Mouse (Mus musculus) midbrain, embryonic 12.5 days (tissue): ENCODE measurements around the gene Aire. TPM values are rescaled to one million over a fixed set of nuclear protein-coding genes. Genes with fewer than 3 reads are reported as not detected.

Source experiments
- ATAC-seq: fragments of 200-750 bp; cut with Nextera tagmentation; 2 replicates; pipeline ENCODE4 v1.8.0; 2017; ENCODE audit warnings: low read depth, moderate TSS enrichment, moderate library complexity; ENCODE audit not compliant: low FRiP score
- H3K27ac ChIP-seq: fragments of 300-500 bp; sonication (generic); replicated peaks from 2 replicates; pipeline ENCODE4 v1.5.1; 2016; ENCODE audit warnings: mild to moderate bottlenecking
- H3K27me3 ChIP-seq: fragments of 300-500 bp; sonication (generic); 2 replicates; pipeline ENCODE4 v1.6.1; 2016; ENCODE audit warnings: mild to moderate bottlenecking
- H3K36me3 ChIP-seq: fragments of 300-500 bp; sonication (generic); 2 replicates; pipeline ENCODE4 v1.6.1; 2016
- H3K4me1 ChIP-seq: fragments of 300-500 bp; sonication (generic); 2 replicates; pipeline ENCODE4 v1.6.1; 2016
- H3K4me2 ChIP-seq: fragments of 300-500 bp; sonication (generic); replicated peaks from 2 replicates; pipeline ENCODE4 v1.6.1; 2016; ENCODE audit warnings: mild to moderate bottlenecking, moderate library complexity
- H3K4me3 ChIP-seq: fragments of 300-500 bp; sonication (generic); 2 replicates; pipeline ENCODE4 v1.5.1; 2016; ENCODE audit warnings: mild to moderate bottlenecking
- H3K9ac ChIP-seq: fragments of 300-500 bp; sonication (generic); replicated peaks from 2 replicates; pipeline ENCODE4 v1.6.1; 2016; ENCODE audit warnings: mild to moderate bottlenecking, moderate library complexity
- H3K9me3 ChIP-seq: fragments of 300-500 bp; sonication (generic); 2 replicates; pipeline ENCODE4 v1.6.1; 2016; ENCODE audit warnings: mild to moderate bottlenecking
- WGBS: fragments of 180-500 bp; shearing (Covaris S2); methylation state at CpG from one replicate; pipeline ENCODE4 v1.1.7; 2016; 5-methylcytosine and 5-hydroxymethylcytosine counted together
- polyA plus RNA-seq: library from polyadenylated mRNA; unstranded; fragments of >200 nt; fragmentation: Nextera tagmentation; extraction: Ambion mirVana; gene quantifications from 2 replicates; pipeline ENCODE4 v1.2.1, GENCODE M21; 2016

Gene Aire
- polyA plus RNA-seq, 1 experiment from 2014 or later = 0.17 TPM

GRCm38 (mm10) chr10:78077862-78078261, 34.5 kb upstream of the Aire start:
- no peak overlapping the region for H3K4me2 ChIP-seq
- no peaks in the 10 kb centered on the region for H3K4me1 ChIP-seq
- H3K27me3 ChIP-seq = no peaks in the 10 kb centered on the region
- 84% methylated on average over 9 of the region's 9 CpGs for WGBS
- no peaks in the 10 kb centered on the region for H3K9me3 ChIP-seq
- H3K36me3 ChIP-seq = no peaks in the 10 kb centered on the region
- H3K4me3 ChIP-seq = no peak overlapping the region
- no peak overlapping the region for H3K27ac ChIP-seq
- no peak overlapping the region for H3K9ac ChIP-seq
- ATAC-seq = no peak

- no peak for ATAC-seq
- H3K36me3 ChIP-seq = no peaks in the 10 kb centered on the region
- no peak overlapping the region for H3K9ac ChIP-seq
- H3K27me3 ChIP-seq = peaks cover 12% of the 10 kb centered on the region
- no peaks in the 10 kb centered on the region for H3K4me1 ChIP-seq
- WGBS = 86% methylated on average over 11 of the region's 11 CpGs
- no peak overlapping the region for H3K4me2 ChIP-seq
- no peak overlapping the region for H3K4me3 ChIP-seq
- H3K27ac ChIP-seq = no peak overlapping the region
- H3K9me3 ChIP-seq = no peaks in the 10 kb centered on the region
These were observed 31.6 kb upstream of the Aire start for GRCm38 (mm10) chr10:78074977-78075376.

- 68% methylated on average over 4 of the region's 4 CpGs for WGBS
- Histone ChIP-seq H3K4me1 (peaks cover 6% of the 10 kb centered on the region; the same call in 1 of the 2 replicates), H3K36me3 (no peaks in the 10 kb centered on the region), H3K27ac (no peak overlapping the region), H3K27me3 (peaks cover 19% of the 10 kb centered on the region), H3K9ac (no peak overlapping the region), H3K4me2 (no peak overlapping the region), H3K9me3 (no peaks in the 10 kb centered on the region), H3K4me3 (no peak overlapping the region)
- no peak for ATAC-seq
These were observed 30.7 kb upstream of the Aire start for GRCm38 (mm10) chr10:78074151-78074550.

- H3K27ac ChIP-seq = no peak within 1 kb of the TSS
- no peaks in the 10 kb centered on the region for H3K36me3 ChIP-seq
- peaks cover 10% of the 10 kb centered on the region; the same call in 1 of the 2 replicates for H3K4me1 ChIP-seq
- peak within 1 kb of the TSS; percentile 64 for H3K4me3 ChIP-seq
- peak within 1 kb of the TSS; percentile 99 for H3K4me2 ChIP-seq
- peaks cover 39% of the 10 kb centered on the region for H3K27me3 ChIP-seq
- peak within 1 kb of the TSS; percentile 62 for H3K9ac ChIP-seq
- under 1% methylated on average over 66 of the region's 66 CpGs for WGBS
- ATAC-seq = peak; percentile 93
- no peaks in the 10 kb centered on the region for H3K9me3 ChIP-seq
These were observed 25.9 kb upstream of the Aire start, which contains the start of gene Icosl for GRCm38 (mm10) chr10:78069101-78070011. TSS of gene Icosl (plus strand) at chr10:78069302.

- H3K27me3 ChIP-seq = peaks cover 39% of the 10 kb centered on the region
- H3K4me2 ChIP-seq = peak overlapping the region; percentile 99
- H3K36me3 ChIP-seq = no peaks in the 10 kb centered on the region
- H3K4me1 ChIP-seq = peaks cover 10% of the 10 kb centered on the region; the same call in 1 of the 2 replicates
- 31% methylated on average over 11 of the region's 11 CpGs for WGBS
- ATAC-seq = peak; percentile 8; the same call in 1 of the 2 replicates
- peak overlapping the region; percentile 64 for H3K4me3 ChIP-seq
- 0 out of 2 replicates have a peak overlapping the region, but pooled peaks have one; percentile 62 for H3K9ac ChIP-seq
- no peaks in the 10 kb centered on the region for H3K9me3 ChIP-seq
- H3K27ac ChIP-seq = no peak overlapping the region
These were observed 25.1 kb upstream of the Aire start for GRCm38 (mm10) chr10:78068541-78068940.

- 45% methylated on average over 4 of the region's 4 CpGs for WGBS
- H3K4me2 ChIP-seq = no peak overlapping the region
- ATAC-seq = no peak
- H3K4me3 ChIP-seq = no peak overlapping the region
- H3K36me3 ChIP-seq = no peaks in the 10 kb centered on the region
- H3K9me3 ChIP-seq = no peaks in the 10 kb centered on the region
- H3K27me3 ChIP-seq = peaks cover 39% of the 10 kb centered on the region
- H3K27ac ChIP-seq = no peak overlapping the region
- peaks cover 10% of the 10 kb centered on the region; the same call in 1 of the 2 replicates for H3K4me1 ChIP-seq
- H3K9ac ChIP-seq = no peak overlapping the region
These were observed 23.8 kb upstream of the Aire start for GRCm38 (mm10) chr10:78067226-78067625.

- Histone ChIP-seq H3K9me3 (no peaks in the 10 kb centered on the region), H3K36me3 (no peaks in the 10 kb centered on the region), H3K27me3 (peaks cover 10% of the 10 kb centered on the region; the same call in 1 of the 2 replicates), H3K4me3 (no peak overlapping the region), H3K9ac (no peak overlapping the region), H3K27ac (no peak overlapping the region), H3K4me1 (no peaks in the 10 kb centered on the region), H3K4me2 (no peak overlapping the region)
- no peak for ATAC-seq
- 89% methylated on average over 9 of the region's 9 CpGs for WGBS
These were observed 19.7 kb upstream of the Aire start for GRCm38 (mm10) chr10:78063122-78063521.

- Histone ChIP-seq H3K4me1 (no peaks in the 10 kb centered on the region; the same call in 1 of the 2 replicates), H3K36me3 (no peaks in the 10 kb centered on the region), H3K9me3 (no peaks in the 10 kb centered on the region), H3K4me3 (no peak overlapping the region), H3K4me2 (no peak overlapping the region), H3K27ac (no peak overlapping the region), H3K27me3 (no peaks in the 10 kb centered on the region), H3K9ac (no peak overlapping the region)
- no peak for ATAC-seq
- 89% methylated on average over 8 of the region's 8 CpGs for WGBS
These were observed 13.6 kb upstream of the Aire start for GRCm38 (mm10) chr10:78057056-78057455.

GRCm38 (mm10) chr10:78054633-78055565, 11.5 kb upstream of the Aire start:
- Histone ChIP-seq H3K4me1 (no peaks in the 10 kb centered on the region; the same call in 1 of the 2 replicates), H3K27ac (no peak overlapping the region), H3K27me3 (no peaks in the 10 kb centered on the region), H3K4me2 (no peak overlapping the region), H3K9me3 (no peaks in the 10 kb centered on the region), H3K9ac (no peak overlapping the region), H3K36me3 (no peaks in the 10 kb centered on the region), H3K4me3 (no peak overlapping the region)
- ATAC-seq = no peak
- WGBS = 74% methylated on average over 19 of the region's 19 CpGs

GRCm38 (mm10) chr10:78049519-78050035, 6.2 kb upstream of the Aire start:
- Histone ChIP-seq H3K36me3 (no peaks in the 10 kb centered on the region), H3K4me1 (no peaks in the 10 kb centered on the region; the same call in 1 of the 2 replicates), H3K27ac (no peak overlapping the region), H3K9me3 (no peaks in the 10 kb centered on the region), H3K4me3 (no peak overlapping the region), H3K4me2 (no peak overlapping the region), H3K27me3 (no peaks in the 10 kb centered on the region), H3K9ac (no peak overlapping the region)
- 54% methylated on average over 11 of the region's 11 CpGs for WGBS
- ATAC-seq = no peak

GRCm38 (mm10) chr10:78048061-78048730, 4.8 kb upstream of the Aire start:
- Histone ChIP-seq H3K36me3 (no peaks in the 10 kb centered on the region), H3K9ac (no peak overlapping the region), H3K4me2 (no peak overlapping the region), H3K9me3 (no peaks in the 10 kb centered on the region), H3K27ac (no peak overlapping the region), H3K4me1 (peaks cover 3% of the 10 kb centered on the region; the same call in 1 of the 2 replicates), H3K4me3 (no peak overlapping the region), H3K27me3 (peaks cover under 1% of the 10 kb centered on the region; the same call in 1 of the 2 replicates)
- no peak for ATAC-seq
- 90% methylated on average over 9 of the region's 10 CpGs for WGBS
